Mouse (Mus musculus) v-Abl transformed pro-B cells (cell line): Measurements from ENCODE around the gene Shroom3.

Source experiments
- in situ Hi-C, 2 experiments: fragments of 400-800 bp; cut with MboI; formaldehyde crosslinking; loops; one replicate each; pipeline ENCODE4 v1.15.1; 2025; ENCODE audit not compliant: unreplicated experiment in 2 of 2

Shroom3 gene

DNA sequence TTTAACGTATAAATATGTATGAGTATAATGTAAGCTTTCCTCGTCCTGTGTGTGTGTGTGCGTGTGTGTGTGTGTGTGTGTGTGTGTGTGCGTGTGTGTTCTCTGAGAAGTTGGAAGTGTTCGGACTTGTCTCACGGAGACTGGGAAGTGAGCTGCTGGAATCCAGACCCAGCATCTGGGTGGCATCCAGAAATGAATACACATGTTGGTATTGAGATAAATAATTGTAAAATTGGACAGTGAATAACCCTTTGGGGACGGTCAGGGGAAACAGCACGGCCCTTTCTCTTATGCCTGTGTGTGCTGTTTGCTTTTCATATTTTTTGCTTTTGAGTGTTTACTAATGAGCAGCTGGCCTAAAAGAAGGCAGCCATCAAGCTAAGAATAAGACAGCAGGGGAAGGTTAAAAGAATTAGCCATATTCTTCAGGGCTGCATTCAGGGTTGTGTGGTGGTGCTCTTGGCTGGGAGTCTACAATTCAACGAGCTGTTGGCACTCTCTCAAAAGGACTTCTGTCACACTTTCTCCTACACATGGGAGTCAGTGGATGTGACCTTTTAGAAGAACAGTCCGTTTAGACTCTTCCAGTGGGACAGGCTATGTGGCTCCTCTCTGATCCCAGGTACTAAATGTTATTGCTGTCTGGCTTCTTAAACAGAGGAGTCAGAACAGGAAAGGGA lies 11.2 kb downstream of the Shroom3 start:
- in situ Hi-C loops, result loop anchor here in 1 of 2 experiments (25.0 kb wide), 1 partner anchor 643 kb away; no protein-coding TSS in a partner anchor

DNA sequence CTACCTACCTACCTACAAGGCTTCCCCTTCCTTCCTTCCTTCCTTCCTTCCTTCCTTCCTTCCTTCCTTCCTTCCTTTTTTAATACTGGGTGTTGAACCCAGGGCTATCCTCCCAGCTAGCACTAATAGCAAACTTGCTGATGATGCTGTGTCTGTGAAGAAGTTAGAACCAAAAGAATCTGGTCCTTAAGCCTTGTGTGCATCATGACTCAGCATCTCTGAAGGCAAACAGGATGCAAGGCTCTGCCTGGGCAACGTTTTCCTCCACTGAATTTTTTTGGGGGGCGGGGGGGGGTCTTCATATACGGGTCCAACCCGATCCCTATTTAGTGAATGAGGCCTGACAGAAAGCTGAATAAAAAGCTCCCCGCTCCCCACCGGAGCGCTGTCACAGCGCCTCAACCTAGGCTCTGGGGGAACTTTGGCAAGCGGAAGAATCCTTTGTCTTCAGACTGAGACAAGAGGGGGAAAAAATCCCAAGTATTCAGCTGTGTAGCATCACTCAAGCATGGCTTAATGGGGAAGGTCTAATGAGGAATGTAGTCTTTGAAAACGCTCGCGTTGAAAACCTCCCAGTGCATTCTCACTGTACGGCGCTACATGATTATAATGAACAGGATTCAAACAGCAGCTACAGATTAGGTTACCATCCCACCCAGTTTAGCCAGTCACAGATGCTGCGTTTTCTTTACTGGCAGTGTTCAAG lies 15.0 kb downstream of the Shroom3 start:
- in situ Hi-C loops, result loop anchor here in 1 of 2 experiments (25.0 kb wide), 1 partner anchor 639 kb away; no protein-coding TSS in a partner anchor

DNA sequence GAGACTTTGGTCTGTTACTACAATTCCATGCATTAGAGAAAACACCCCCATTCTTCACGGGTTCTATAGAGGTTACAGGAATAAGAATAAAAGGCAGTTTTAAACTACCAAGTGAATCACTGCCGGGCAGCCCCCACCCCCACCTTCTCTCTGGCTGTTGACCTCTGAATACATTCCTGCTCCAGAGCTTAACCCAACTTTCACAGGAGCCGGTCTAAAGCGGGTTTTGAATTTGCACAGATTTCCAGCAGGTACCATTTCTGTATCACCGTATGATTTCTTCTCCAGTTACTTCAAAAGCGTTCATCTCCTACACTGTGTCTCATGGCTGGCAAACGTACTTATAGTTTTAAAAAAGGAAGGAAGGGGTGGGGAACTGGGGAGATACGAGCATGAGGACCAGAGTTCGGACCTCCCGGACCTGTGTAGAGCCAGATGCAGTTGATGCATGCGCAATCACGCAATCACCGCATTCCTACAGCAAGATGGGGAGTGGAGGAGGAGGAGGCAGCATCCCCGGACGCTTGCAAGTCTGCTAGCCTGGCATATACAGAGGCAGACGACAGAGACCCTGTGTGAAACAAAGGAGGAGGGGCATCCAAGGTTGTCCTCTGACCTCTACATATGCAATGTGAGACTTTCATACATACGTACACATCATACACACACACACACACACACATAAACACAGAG lies 15.7 kb downstream of the Shroom3 start:
- in situ Hi-C loops, result loop anchor here in 1 of 2 experiments (25.0 kb wide), 1 partner anchor 638 kb away; no protein-coding TSS in a partner anchor

DNA sequence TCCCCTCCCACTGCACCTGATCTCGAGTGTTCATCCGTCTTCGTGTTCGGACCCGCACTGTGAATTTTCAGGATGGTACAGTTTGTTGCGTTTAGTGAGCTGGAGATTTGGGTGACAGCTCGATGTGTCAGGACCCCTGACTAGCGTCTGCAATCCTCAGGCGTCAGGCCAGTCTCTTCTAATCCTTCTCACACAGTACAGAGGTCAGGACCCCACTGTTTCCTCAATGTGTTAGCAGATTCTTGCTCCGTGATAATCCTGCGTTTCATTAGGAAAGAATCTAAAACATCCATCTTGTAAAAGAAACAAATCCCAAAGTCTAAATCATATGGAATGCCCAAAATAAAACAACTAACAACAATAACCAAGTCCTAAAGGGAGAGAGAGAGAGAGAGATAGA lies 18.5 kb downstream of the Shroom3 start:
- in situ Hi-C loops, result no loop called here

DNA sequence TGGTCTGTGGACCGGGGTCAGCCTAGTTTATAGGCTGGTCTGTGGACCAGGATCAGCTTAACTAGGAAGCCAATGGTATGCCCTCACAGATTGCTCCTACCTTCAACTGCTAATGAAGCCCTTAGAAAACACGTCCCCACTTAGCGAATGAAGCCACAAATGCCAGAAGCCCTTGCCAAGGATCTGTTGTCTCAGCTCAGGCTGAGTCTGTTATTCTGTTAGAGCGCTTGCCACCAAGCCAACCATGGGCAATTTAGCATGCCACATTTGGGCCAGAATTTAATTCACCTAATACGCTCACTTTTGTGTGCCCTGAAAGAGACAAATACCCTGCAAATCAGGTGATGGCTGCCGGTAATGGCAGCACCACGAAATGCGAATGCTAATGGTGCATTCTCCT lies 20.4 kb downstream of the Shroom3 start:
- in situ Hi-C loops, result no loop called here

DNA sequence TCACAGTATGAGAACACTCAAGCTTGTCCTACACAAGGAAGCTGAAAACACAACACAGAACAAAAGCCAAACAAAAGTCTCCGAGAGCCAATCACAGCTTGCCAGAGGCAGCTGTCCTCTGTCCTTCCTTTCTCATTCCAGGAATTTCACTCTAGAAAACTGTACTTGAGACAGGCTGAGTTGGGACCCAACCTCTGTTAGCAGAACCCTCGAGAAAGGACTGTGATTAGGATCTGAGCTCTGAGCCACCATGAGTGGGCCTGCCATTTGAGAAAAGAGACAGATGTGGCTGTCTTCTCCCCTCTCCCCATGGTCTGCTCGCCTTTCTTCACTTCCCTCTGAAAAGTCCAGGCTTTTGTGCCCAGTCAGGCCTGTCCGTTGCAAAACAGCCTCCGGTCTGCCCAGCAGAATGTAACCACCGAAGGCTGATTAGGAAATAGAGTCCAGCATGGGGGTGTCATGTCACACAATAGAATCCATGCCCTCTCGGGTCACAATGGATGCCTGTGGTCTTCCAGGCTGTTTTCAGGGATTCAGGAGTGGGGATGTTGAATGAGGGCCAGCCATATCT lies 24.8 kb downstream of the Shroom3 start:
- in situ Hi-C loops, result no loop called here

DNA sequence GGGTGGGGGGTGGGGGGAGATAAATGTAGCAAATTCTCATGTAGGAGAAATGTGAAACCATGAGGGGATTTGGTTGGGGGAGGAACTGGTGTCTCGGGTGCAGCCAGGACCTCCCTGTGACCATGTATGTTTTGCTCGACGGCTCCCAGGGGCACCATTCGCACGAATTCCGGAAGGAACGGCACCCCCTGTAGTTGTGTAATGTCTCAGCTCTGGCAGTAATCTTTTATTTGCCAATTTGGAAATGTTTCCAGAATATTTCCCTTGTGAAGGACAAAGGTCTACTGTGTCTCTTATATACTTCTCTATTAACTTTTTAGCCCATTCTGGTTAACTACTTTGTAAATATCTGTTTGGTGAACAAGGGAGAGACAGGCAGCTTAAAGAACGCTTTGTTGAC lies 27.5 kb downstream of the Shroom3 start:
- in situ Hi-C loops, result no loop called here

DNA sequence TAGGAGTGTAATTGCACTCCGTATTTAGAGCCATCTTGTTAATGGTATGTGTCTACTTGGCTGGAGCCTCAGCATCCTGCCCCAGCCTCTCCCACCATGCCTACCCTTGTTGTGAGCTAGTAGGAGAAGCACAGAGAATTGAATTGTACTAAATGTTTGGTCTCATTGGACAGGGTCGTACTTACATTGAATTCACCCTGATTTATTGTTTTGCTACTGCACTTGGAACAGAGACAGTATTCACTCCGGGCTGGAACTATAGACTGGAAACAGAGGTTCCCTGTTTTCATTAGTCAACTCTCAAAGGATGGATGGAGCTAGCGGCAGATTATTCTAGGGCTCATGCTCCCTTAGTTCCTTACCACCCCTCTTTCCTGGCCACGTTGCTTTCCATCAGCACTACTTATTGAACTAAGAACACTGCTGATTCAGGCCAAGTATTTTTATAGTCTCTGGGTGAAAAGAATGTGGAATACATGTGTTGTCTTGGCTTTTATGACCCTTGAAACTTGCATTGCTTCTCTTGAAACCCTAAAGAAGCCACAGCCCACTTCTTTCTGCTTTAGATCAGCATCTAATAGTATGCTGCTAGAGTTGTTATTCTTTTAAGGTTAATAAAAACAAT lies 28.5 kb downstream of the Shroom3 start:
- in situ Hi-C loops, result no loop called here

DNA sequence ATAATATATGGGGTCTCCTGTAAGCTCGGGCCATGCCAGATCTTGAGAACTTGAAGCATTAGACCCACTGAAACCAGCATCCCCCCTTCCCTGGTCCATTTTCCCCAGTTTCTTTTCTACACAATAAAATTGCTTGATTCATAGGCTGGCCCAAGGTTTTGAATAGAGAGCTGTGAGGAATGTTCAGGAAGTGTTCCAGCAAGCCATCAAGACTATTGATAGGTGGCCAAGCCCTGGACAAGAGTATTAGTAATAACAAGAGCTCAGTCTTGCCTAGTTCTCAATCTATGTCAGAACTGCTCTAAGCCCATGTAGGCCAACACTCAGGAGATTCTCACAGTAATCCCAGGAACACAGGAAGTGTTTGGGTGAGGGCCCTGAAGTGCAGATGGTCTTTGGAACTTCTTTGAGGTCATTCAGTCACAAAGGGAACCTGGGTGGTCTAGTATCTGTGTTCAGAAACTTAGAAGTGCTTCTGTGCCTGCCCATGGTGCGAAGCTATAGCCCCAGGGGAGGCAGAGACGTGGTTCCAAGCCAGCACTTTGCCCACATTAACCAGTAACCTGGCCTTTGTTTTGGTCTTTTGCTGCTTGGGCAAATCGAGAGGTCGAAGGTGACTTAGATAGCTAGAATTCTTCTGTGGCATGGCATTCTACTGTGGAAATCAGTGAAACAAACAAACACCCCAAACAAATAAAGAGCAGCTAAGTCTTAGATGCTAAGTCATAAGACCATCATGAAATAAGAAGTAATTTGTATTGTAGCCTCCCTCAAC lies 29.6 kb downstream of the Shroom3 start:
- in situ Hi-C loops, result no loop called here

DNA sequence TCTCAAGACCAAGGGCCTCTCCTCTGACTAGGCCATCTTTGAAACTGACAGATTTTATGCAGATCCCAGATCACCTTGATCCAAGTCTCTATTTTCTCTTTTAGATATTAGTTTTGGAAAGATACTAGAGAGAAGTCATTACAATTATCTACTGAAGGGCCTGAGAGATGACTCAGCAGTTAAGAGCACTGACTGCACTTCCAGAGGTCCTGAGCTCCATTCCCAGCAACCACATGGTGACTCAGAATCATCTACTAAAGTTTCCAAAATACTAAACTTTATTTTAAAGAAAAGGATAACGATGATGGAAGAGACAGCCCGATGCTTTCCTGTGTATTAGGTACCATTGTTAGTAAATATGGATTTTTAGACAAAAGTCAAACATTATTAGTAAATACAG lies 31.7 kb downstream of the Shroom3 start:
- in situ Hi-C loops, result no loop called here

DNA sequence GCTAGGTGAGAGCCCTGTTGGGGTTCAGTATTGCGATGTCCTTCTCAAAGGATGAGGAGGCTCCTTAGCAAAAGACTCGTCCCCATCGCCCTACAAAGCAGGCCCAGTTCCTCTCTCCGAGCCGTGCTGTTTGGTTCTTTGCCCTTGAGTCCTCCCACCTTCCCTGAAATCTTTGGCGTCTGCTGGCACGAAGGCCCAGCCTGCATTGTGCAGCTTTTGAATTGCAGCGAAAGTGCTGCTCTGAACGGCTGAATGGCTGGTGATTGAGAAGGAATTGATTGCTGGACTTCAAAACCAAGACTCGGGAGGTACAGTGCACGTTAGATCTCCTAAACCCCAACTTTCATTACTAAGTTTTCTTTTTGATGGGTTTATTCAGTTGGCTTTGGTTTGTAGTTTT lies 32.1 kb downstream of the Shroom3 start:
- in situ Hi-C loops, result no loop called here

DNA sequence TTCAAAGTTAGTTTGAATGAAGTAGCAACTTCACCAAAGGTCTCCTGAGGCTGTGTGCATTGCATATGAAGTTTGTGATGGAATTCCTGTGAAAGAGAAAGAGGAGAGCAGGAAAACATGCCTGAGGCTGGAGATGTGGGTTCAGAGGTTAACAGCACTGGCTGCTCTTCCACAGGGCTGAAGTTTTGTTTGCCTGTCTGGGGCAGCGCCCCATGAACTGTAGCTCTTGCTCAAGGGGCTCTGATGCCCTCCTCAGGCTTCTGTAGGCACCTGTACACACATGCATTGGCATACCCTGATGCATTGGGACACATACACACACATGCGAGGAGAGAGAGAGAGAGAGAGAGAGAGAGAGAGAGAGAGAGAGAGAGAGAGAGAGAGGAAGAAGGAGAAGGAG lies 32.7 kb downstream of the Shroom3 start:
- in situ Hi-C loops, result no loop called here

DNA sequence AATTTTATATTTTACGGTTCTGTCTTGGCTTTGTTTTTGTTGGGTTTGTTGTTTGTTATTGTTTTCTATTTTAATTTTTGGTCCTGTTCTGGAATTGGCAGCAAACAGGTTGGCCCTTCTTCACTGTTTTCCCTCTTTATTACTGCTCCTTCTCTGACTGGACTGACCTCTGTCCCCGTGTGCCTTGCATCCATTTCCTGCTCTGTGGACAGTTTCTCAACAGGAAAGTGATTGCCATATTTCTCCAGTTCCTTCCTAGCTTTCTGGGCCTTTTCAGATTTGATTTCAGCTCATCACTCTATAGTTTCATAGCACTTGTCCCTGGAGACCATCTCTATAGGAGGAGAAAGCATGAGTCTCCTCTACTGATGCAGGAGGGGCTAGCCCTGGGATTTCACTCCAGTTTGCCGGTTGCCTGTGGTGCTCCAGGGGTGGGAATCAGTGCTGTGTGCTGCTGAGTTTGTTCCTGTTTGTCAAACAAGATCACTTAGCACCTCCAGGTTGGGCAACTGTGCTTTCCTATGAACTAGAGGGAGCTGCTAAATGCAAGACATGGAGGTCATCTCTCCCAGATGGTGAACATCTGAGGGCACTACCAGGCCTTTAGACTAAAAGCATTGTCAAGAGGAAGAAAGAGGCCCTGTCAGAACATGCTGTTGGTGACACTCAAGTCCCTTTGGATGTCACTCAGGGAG lies 34.6 kb downstream of the Shroom3 start:
- in situ Hi-C loops, result no loop called here

DNA sequence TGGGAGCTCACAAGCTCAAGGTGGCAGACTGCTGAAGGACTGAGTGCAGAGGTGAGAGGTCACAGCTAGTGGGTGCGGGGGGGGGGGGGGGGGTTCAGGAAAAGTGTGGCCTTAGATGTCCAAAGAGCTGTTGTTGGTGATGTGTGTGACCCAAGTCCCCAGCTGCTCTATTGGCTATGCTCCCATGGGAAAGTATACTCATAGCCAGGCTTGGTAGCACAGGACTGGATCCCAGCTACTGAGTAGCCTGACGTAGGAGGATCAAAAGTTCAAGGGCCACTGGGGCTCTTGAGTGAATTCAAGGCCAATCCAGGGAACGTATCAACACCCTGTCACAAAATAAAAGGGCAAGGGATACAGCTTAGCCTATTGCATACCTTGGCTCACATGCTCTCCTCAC lies 35.6 kb downstream of the Shroom3 start:
- in situ Hi-C loops, result no loop called here

DNA sequence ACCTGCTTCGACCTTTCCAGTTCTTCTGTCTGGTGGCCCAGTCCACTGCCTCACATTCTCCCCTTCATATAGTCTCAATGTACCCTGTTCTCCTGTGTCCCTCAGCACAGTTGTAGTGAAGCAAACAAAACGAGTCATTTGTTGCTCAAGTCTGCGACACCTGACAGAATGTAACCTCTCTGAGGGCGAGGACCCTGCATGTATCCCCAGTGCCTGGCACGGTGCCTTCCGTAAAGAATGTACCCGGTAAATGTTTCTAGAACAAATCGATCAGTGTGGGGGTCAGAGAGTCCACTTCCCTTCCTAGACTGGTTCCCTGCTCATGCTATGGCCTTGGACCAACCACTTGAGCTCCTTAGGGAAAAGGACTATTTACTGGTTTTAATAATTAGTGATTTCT lies 38.4 kb downstream of the Shroom3 start:
- in situ Hi-C loops, result no loop called here

DNA sequence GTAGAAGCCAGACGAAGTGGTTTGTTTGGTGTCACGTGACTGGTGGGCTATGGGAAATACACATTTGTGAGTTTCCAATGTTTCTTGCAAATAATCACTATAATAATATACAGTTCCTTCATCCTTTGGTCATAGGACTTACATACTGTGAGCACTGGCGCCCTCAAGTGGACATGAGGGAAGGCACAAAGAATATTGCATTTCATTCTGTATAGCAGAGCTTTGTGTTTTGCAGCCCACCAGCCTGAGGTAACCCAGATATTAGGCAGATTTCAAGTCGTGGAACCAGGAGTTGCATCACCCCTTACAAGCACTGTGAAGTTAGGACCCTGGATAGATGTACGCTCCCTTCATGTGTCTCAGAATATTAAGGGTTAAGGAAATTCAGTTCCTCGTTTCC lies 42.7 kb downstream of the Shroom3 start:
- in situ Hi-C loops, result loop anchor here in 1 of 2 experiments (5.0 to 25.0 kb wide), 2 partner anchors 261 to 264 kb away; no protein-coding TSS in a partner anchor

DNA sequence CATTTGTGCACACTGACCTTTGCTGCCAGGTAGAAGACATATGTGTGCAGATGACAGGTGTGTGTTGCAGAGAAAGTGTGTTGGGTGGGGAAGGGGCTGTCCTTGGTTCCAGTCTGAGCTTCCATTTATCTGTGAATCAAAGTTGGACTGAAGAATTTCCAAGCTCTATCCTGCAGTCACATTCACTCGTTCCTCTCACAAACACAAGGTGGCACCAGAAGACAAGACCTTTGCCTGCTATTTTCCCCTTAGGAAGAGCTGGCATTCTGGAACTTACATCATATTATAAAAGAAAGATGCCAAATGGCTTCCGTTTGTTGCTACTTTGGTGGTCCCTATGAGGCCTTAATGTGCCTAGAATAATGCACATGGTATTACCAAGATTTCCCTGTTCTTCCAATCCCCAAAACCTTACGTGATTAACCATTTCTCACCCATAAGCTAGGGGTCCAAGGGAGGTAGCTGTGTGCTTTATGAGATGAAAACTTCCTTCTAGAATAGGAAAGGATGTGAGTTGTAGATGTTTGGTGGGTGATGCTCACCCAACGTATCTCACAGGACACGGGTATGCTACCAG lies 45.1 kb downstream of the Shroom3 start:
- in situ Hi-C loops, result loop anchor here in 1 of 2 experiments (5.0 to 25.0 kb wide), 2 partner anchors 259 to 266 kb away; no protein-coding TSS in a partner anchor

DNA sequence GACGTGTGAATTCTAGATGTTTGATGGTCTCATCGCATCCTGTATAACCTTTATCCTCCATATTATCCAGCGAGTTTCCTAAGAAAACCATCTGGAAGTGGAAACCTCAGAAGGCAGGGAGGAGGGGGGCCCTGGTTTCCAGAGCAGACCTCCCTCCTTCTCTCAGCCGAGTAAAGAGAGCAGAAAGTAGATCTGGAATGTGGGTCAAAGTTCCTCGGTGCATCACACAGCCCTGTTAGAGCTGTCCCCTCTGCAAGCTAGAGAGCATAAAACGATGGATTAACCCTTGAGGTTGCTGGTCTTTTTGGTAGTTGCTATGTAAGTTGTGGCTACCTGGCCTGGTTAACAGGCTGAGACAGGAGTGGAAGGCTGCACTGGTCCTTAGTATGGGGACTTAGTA lies 46.0 kb downstream of the Shroom3 start:
- in situ Hi-C loops, result loop anchor here in 1 of 2 experiments (5.0 to 25.0 kb wide), 2 partner anchors 258 to 267 kb away; no protein-coding TSS in a partner anchor

DNA sequence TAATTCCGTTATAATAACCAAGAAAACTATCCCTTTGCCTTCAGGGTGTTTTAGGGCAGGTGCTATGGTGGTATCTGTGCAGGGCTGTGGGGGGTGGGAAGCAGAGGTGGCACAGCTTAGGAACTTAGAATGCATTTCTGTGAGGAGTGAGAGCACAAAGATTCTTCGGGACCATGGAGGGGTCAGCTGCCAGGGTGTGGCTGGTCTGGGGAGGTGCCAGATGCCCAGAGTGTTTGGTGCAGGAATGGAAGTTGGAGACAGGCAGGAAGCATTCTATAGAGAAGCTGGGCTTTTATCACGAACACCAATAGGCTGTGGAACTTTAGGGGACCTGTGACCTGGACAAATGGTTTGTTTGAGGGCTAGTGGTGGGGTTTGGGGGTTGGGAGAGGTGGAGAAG lies 58.6 kb downstream of the Shroom3 start:
- in situ Hi-C loops, result loop anchor here in 1 of 2 experiments (25.0 kb wide), 1 partner anchor 245 kb away; no protein-coding TSS in a partner anchor
